Mouse (Mus musculus): ENCODE measurements around the gene Tarbp1.

DNA sequence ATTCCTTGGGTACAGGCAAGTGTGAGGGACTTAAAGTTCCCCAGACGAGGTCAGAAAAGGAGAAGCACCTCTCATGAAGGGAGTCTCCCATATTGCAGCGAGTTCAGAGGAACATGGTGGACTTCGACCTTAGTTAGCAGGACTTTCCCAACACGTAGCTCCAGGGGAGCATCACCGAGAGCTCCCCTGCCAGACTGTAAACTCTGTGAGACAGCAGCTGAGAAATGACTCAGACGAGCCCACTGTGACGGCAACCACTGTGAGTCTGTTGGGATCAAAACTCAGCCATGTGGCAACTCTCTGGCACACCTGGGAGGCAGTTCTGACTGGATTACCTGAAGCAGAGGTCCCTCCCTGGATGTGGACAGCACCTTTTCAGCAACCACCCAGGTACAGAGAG, 10.8 kb downstream of the Tarbp1 start:
- no peak for TF ChIP-seq POLR2A (IDR thresholded peaks at IDR 0.05; ENCODE audit: control insufficient read depth, low read depth, low read length)
- TF ChIP-seq CTCF (IDR thresholded peaks at IDR 0.05; ENCODE audit: control insufficient read depth, insufficient read depth, insufficient replicate concordance, low read depth, low read length) = no peak
